Mouse (Mus musculus) neural tube, embryonic 11.5 days (tissue): ENCODE measurements around the gene 1110059G10Rik. TPM values are rescaled to one million over a fixed set of nuclear protein-coding genes. Genes with fewer than 3 reads are reported as not detected.

Experiments used
- ATAC-seq: fragments of 200-750 bp; cut with Nextera tagmentation; 2 replicates; pipeline ENCODE4 v1.8.0; 2017; ENCODE audit warnings: moderate number of reproducible peaks, mild to moderate bottlenecking, moderate TSS enrichment, moderate library complexity; ENCODE audit not compliant: insufficient read depth, low FRiP score, low TSS enrichment
- DNase-seq: peaks from one replicate; pipeline ENCODE4 v3.0.0-alpha.2; 2015; ENCODE audit warnings: low spot score
- H3K27ac ChIP-seq: fragments of 300-500 bp; sonication (generic); 2 replicates; pipeline ENCODE4 v1.5.1; 2014; ENCODE audit warnings: low read depth, mild to moderate bottlenecking, low read length
- H3K27me3 ChIP-seq: fragments of 300-500 bp; sonication (generic); 2 replicates; pipeline ENCODE4 v1.6.1; 2014; ENCODE audit warnings: mild to moderate bottlenecking, low read length, mixed read lengths; ENCODE audit not compliant: control insufficient read depth, insufficient read depth
- H3K36me3 ChIP-seq: fragments of 300-500 bp; sonication (generic); 2 replicates; pipeline ENCODE4 v1.6.1; 2014; ENCODE audit warnings: mild to moderate bottlenecking, low read length, moderate library complexity, mixed read lengths; ENCODE audit not compliant: control insufficient read depth, insufficient read depth
- H3K4me1 ChIP-seq: fragments of 300-500 bp; sonication (generic); 2 replicates; pipeline ENCODE4 v1.6.1; 2014; ENCODE audit warnings: low read length, mixed read lengths; ENCODE audit not compliant: control insufficient read depth, insufficient read depth
- H3K4me2 ChIP-seq: fragments of 300-500 bp; sonication (generic); 2 replicates; pipeline ENCODE4 v1.6.1; 2014; ENCODE audit warnings: low read depth, mild to moderate bottlenecking, moderate library complexity
- H3K4me3 ChIP-seq: fragments of 300-500 bp; sonication (generic); 2 replicates; pipeline ENCODE4 v1.5.1; 2014; ENCODE audit warnings: low read depth, low read length
- H3K9ac ChIP-seq: fragments of 300-500 bp; sonication (generic); 2 replicates; pipeline ENCODE4 v1.6.1; 2014; ENCODE audit warnings: mild to moderate bottlenecking, low read length
- H3K9me3 ChIP-seq: fragments of 300-500 bp; sonication (generic); 2 replicates; pipeline ENCODE4 v1.6.1; 2016; ENCODE audit warnings: low read length; ENCODE audit not compliant: control insufficient read depth
- WGBS: fragments of 180-500 bp; shearing (Covaris S2); extraction: QIAGEN DNeasy Blood & Tissue Kit; methylation state at CpG from one replicate; pipeline ENCODE4 v1.1.7; 2014; 5-methylcytosine and 5-hydroxymethylcytosine counted together
- polyA plus RNA-seq: library from polyadenylated mRNA; unstranded; fragments of >200 nt; fragmentation: Nextera tagmentation; extraction: Ambion mirVana; gene quantifications from 2 replicates; pipeline ENCODE4 v1.2.1, GENCODE M21; 2014

Gene 1110059G10Rik
- polyA plus RNA-seq: 27.7 and 30.8 TPM in 2 replicates

- H3K27me3 ChIP-seq: no peaks in the 10 kb centered on the region
- H3K4me1 ChIP-seq: peaks cover 3% of the 10 kb centered on the region; the same call in 1 of the 2 replicates
- peak within 1 kb of the TSS; percentile 76 for H3K4me2 ChIP-seq
- no peak within 1 kb of the TSS for H3K27ac ChIP-seq
- peak; percentile 98 for DNase-seq
- no peaks in the 10 kb centered on the region; the same call in 1 of the 2 replicates for H3K36me3 ChIP-seq
- H3K9me3 ChIP-seq: no peaks in the 10 kb centered on the region
- under 1% methylated on average over 64 of the region's 64 CpGs for WGBS
- peak within 1 kb of the TSS; percentile 67 for H3K9ac ChIP-seq
- H3K4me3 ChIP-seq: peak within 1 kb of the TSS; percentile 74
- peak; percentile 98 for ATAC-seq
Observed at GRCm38 (mm10) chr9:122950643-122951475, at the start of gene 1110059G10Rik, which contains the start of gene Kif15. Gene 1110059G10Rik (minus strand): TSS chr9:122951000. Gene Kif15 (plus strand): TSS chr9:122951046.

- Histone ChIP-seq H3K27me3 (no peaks in the 10 kb centered on the region), H3K4me1 (no peaks in the 10 kb centered on the region), H3K36me3 (peaks cover 3% of the 10 kb centered on the region), H3K4me3 (no peak overlapping the region), H3K9ac (no peak overlapping the region), H3K4me2 (no peak overlapping the region), H3K9me3 (no peaks in the 10 kb centered on the region), H3K27ac (no peak overlapping the region)
- ATAC-seq: no peak
- no peak for DNase-seq
- whole genome bisulfite sequencing: 97% methylated on average over 4 of the region's 4 CpGs
Observed at GRCm38 (mm10) chr9:122999193-122999586, 48.4 kb upstream of the 1110059G10Rik start.

- H3K27me3 ChIP-seq: no peaks in the 10 kb centered on the region
- H3K4me3 ChIP-seq: no peak overlapping the region
- H3K9ac ChIP-seq: no peak overlapping the region
- no peak overlapping the region for H3K4me2 ChIP-seq
- H3K4me1 ChIP-seq: no peaks in the 10 kb centered on the region
- ATAC-seq (no peak), DNase-seq (no peak)
- WGBS: 94% methylated on average over 10 of the region's 10 CpGs
- H3K36me3 ChIP-seq: no peaks in the 10 kb centered on the region; the same call in 1 of the 2 replicates
- H3K27ac ChIP-seq: no peak overlapping the region
- no peaks in the 10 kb centered on the region for H3K9me3 ChIP-seq
Observed at GRCm38 (mm10) chr9:122998406-122999192, 47.8 kb upstream of the 1110059G10Rik start.

- 0 out of 2 replicates have a peak, but pooled peaks cover under 1% of the 10 kb centered on the region for H3K4me1 ChIP-seq
- H3K4me2 ChIP-seq: no peak overlapping the region
- no peaks in the 10 kb centered on the region for H3K27me3 ChIP-seq
- no peak for ATAC-seq
- H3K4me3 ChIP-seq: no peak overlapping the region
- H3K27ac ChIP-seq: no peak overlapping the region
- DNase-seq: no peak
- H3K36me3 ChIP-seq: peaks cover 50% of the 10 kb centered on the region
- WGBS: 95% methylated on average over 3 of the region's 3 CpGs
- no peaks in the 10 kb centered on the region for H3K9me3 ChIP-seq
- no peak overlapping the region for H3K9ac ChIP-seq
Observed at GRCm38 (mm10) chr9:122928915-122929314, 21.9 kb downstream of the 1110059G10Rik start.

GRCm38 (mm10) chr9:122922936-122923381, 27.8 kb downstream of the 1110059G10Rik start, which contains the start of gene Zfp105:
Gene Zfp105 (plus strand): TSS chr9:122923072.
- DNase-seq: peak; percentile 91
- Histone ChIP-seq H3K4me2 (peak within 1 kb of the TSS; percentile 60), H3K4me1 (peaks cover 4% of the 10 kb centered on the region; the same call in 1 of the 2 replicates), H3K9ac (peak within 1 kb of the TSS; percentile 94), H3K4me3 (peak within 1 kb of the TSS; percentile 60), H3K9me3 (no peaks in the 10 kb centered on the region), H3K27ac (peak within 1 kb of the TSS; percentile 65; the same call in 1 of the 2 replicates), H3K36me3 (peaks cover 23% of the 10 kb centered on the region), H3K27me3 (no peaks in the 10 kb centered on the region)
- ATAC-seq: peak; percentile 99
- under 1% methylated on average over 42 of the region's 43 CpGs for WGBS

- Histone ChIP-seq H3K4me2 (peak overlapping the region; percentile 60; the same call in 1 of the 2 replicates), H3K36me3 (peaks cover 21% of the 10 kb centered on the region), H3K27ac (no peak overlapping the region), H3K4me1 (peaks cover 4% of the 10 kb centered on the region; the same call in 1 of the 2 replicates), H3K4me3 (peak overlapping the region; percentile 60), H3K27me3 (no peaks in the 10 kb centered on the region), H3K9me3 (no peaks in the 10 kb centered on the region), H3K9ac (no peak overlapping the region)
- peak; percentile 53; the same call in 1 of the 2 replicates for ATAC-seq
- 25% methylated on average over 3 of the region's 3 CpGs for WGBS
- no peak for DNase-seq
Observed at GRCm38 (mm10) chr9:122922436-122922835, 28.4 kb downstream of the 1110059G10Rik start.

- 13% methylated on average over 32 of the region's 32 CpGs for WGBS
- Histone ChIP-seq H3K27ac (no peak overlapping the region), H3K27me3 (no peaks in the 10 kb centered on the region)
Observed at GRCm38 (mm10) chr9:122902717-122903535, 47.9 kb downstream of the 1110059G10Rik start.

GRCm38 (mm10) chr9:122901047-122901446, 49.8 kb downstream of the 1110059G10Rik start:
- Histone ChIP-seq H3K36me3 (no peaks in the 10 kb centered on the region), H3K9ac (no peak overlapping the region), H3K27me3 (no peaks in the 10 kb centered on the region), H3K4me2 (no peak overlapping the region), H3K27ac (no peak overlapping the region), H3K4me3 (no peak overlapping the region), H3K4me1 (no peaks in the 10 kb centered on the region), H3K9me3 (no peaks in the 10 kb centered on the region)
- DNase-seq (no peak), ATAC-seq (no peak)
- 85% methylated on average over 2 of the region's 2 CpGs for WGBS

More at GRCm38 (mm10) chr9:122902717-122903535, 47.9 kb downstream of the 1110059G10Rik start:
- ATAC-seq: peak; percentile 98
- H3K9me3 ChIP-seq: no peaks in the 10 kb centered on the region
- peaks cover 5% of the 10 kb centered on the region for H3K36me3 ChIP-seq
- peak overlapping the region; percentile 93 for H3K9ac ChIP-seq
- DNase-seq: peak; percentile 87
- peak overlapping the region; percentile 84 for H3K4me2 ChIP-seq
- no peaks in the 10 kb centered on the region for H3K4me1 ChIP-seq
- peak overlapping the region; percentile 61 for H3K4me3 ChIP-seq
